Comparison of ENCODE assay signal across 8 mouse cellular contexts in genomic region chr13:99513990-99514389, GRCm38 (mm10). TPM values are rescaled to one million over a fixed set of nuclear protein-coding genes. Genes with fewer than 3 reads are reported as not detected.
A peak's percentile ranks its signal among the peaks of the same experiment; 100 is the strongest.
DNase-seq lines count a peak whose midpoint lies in the region; ATAC-seq lines count a peak whose summit lies in the region.

No protein-coding gene starts in this region.

- no peak overlapping the region for H3K4me3 ChIP-seq in liver, embryonic 11.5 days (ENCODE audit: low read depth, low read length)
- H3K4me3 ChIP-seq in liver, embryonic 12.5 days = no peak overlapping the region
- peak overlapping the region; percentile 78 for H3K4me3 ChIP-seq in heart, embryonic 13.5 days

- 34% methylated on average over 10 of the region's 10 CpGs for WGBS in liver, embryonic 11.5 days
- 31% methylated on average over 10 of the region's 10 CpGs for WGBS in liver, embryonic 12.5 days (ENCODE audit: insufficient replicate concordance)
- WGBS in heart, embryonic 13.5 days = 9% methylated on average over 10 of the region's 10 CpGs

- no peaks in the 10 kb centered on the region for H3K9me3 ChIP-seq in liver, embryonic 11.5 days (ENCODE audit: control insufficient read depth, low read length)
- no peaks in the 10 kb centered on the region for H3K9me3 ChIP-seq in liver, embryonic 12.5 days (replicated peaks)
- no peaks in the 10 kb centered on the region for H3K9me3 ChIP-seq in heart, embryonic 13.5 days

- DNase-seq in liver, embryonic 11.5 days (ENCODE audit: low spot score) = no peak
- peak; percentile 48 to 61 for DNase-seq in cerebellum, postnatal 14 days
- DNase-seq in lung, postnatal 10 days = peak; percentile 7
- no peak for DNase-seq in thymus, postnatal 36 days
- no peak for DNase-seq in gastrocnemius, adult 8-10 months (ENCODE audit: low spot score in 2 of 2)
- no peak for DNase-seq in layer of hippocampus, adult 18-20 months (ENCODE audit: low spot score in 2 of 2)

- H3K36me3 ChIP-seq in liver, embryonic 11.5 days (ENCODE audit: control insufficient read depth, insufficient read depth, low read length) = no peaks in the 10 kb centered on the region
- H3K36me3 ChIP-seq in liver, embryonic 12.5 days = no peaks in the 10 kb centered on the region
- peaks cover 9% of the 10 kb centered on the region; the same call in 1 of the 2 replicates for H3K36me3 ChIP-seq in heart, embryonic 13.5 days

- H3K4me2 ChIP-seq in liver, embryonic 11.5 days = peak overlapping the region; percentile 86
- H3K4me2 ChIP-seq in liver, embryonic 12.5 days = no peak overlapping the region
- peak overlapping the region; percentile 84 for H3K4me2 ChIP-seq in heart, embryonic 13.5 days

- H3K27me3 ChIP-seq in liver, embryonic 11.5 days (replicated peaks; ENCODE audit: control insufficient read depth, insufficient read depth, low read length) = peaks cover 43% of the 10 kb centered on the region
- H3K27me3 ChIP-seq in liver, embryonic 12.5 days (replicated peaks) = peaks cover 66% of the 10 kb centered on the region
- H3K27me3 ChIP-seq in heart, embryonic 13.5 days (replicated peaks) = no peaks in the 10 kb centered on the region

- no peak overlapping the region for H3K27ac ChIP-seq in liver, embryonic 11.5 days (ENCODE audit: low read depth, low read length)
- H3K27ac ChIP-seq in liver, embryonic 12.5 days = no peak overlapping the region
- H3K27ac ChIP-seq in heart, embryonic 13.5 days (replicated peaks) = peak overlapping the region; percentile 86

- no peak overlapping the region for H3K9ac ChIP-seq in liver, embryonic 11.5 days (ENCODE audit: low read depth, low read length)
- H3K9ac ChIP-seq in liver, embryonic 12.5 days = no peak overlapping the region
- H3K9ac ChIP-seq in heart, embryonic 13.5 days = peak overlapping the region; percentile 89

- ATAC-seq in liver, embryonic 11.5 days (replicated peaks; ENCODE audit: low FRiP score) = no peak
- no peak for ATAC-seq in liver, embryonic 12.5 days
- ATAC-seq in heart, embryonic 13.5 days (ENCODE audit: extremely low read depth, insufficient number of reproducible peaks, low FRiP score, low TSS enrichment) = no peak

- no peaks in the 10 kb centered on the region; the same call in 1 of the 2 replicates for H3K4me1 ChIP-seq in liver, embryonic 11.5 days (replicated peaks; ENCODE audit: control insufficient read depth, insufficient read depth, low read length)
- H3K4me1 ChIP-seq in liver, embryonic 12.5 days = peaks cover 16% of the 10 kb centered on the region
- peaks cover 41% of the 10 kb centered on the region for H3K4me1 ChIP-seq in heart, embryonic 13.5 days

RNA-seq across cellular contexts. Expression of gene Map1b, which starts 2.4 kb away (rescaled TPM):
- polyA plus RNA-seq in liver, embryonic 11.5 days (2014; fragmentation: Nextera tagmentation; extraction: Ambion mirVana) = 32.6 and 39.6 TPM in 2 replicates
- 11.2 and 12.7 TPM in 2 replicates for polyA plus RNA-seq in liver, embryonic 12.5 days (2016; fragmentation: Nextera tagmentation; extraction: Ambion mirVana)
- 111 and 116 TPM in 2 replicates for polyA plus RNA-seq in heart, embryonic 13.5 days (2015; fragmentation: Nextera tagmentation; extraction: Ambion mirVana)
- 10 to 100 TPM in 1 of 4 experiments, 1 to 10 TPM in 3; 6.1 to 10.2 (median 8.4) TPM for total RNA-seq in gastrocnemius, adult 8-10 months (2022)
- total RNA-seq in layer of hippocampus, adult 18-20 months (2021) = 100 to 1,000 TPM; 658 to 669 TPM

Comparison
In these comparisons a context has a peak if more than half of its experiments do, and no peak if none do; other contexts are left out.
1. DNase-seq: peak in cerebellum, postnatal 14 days (2 of 2) and lung, postnatal 10 days (single experiment); none in liver, embryonic 11.5 days (single experiment), thymus, postnatal 36 days (0 of 2), gastrocnemius, adult 8-10 months (0 of 2) and layer of hippocampus, adult 18-20 months (0 of 2).